Mouse (Mus musculus) CD8-positive naive resting alpha-beta T cell, adult 2 months (primary cell): Measurements from ENCODE around the gene Hoga1.
"Not testable (repeated sequence)": the region's sequence is repeated elsewhere in the genome, so short reads cannot be mapped to it uniquely, and the experiment has no call there.

Experiments used
- DNase-seq, 2 experiments: peaks; one replicate each; pipeline ENCODE4 v3.0.0; 2022; ENCODE audit warnings: low read depth in 2 of 2, low spot score in 2 of 2

Hoga1 gene

GRCm38 (mm10) chr19:42068441-42069240 is 23.2 kb downstream of the Hoga1 start:
- DNase-seq = no peak

- no peak for DNase-seq
These were observed 23.8 kb downstream of the Hoga1 start for GRCm38 (mm10) chr19:42069241-42069525.

- DNase-seq = no peak
These were observed 25.8 kb downstream of the Hoga1 start for GRCm38 (mm10) chr19:42071221-42071620.

- DNase-seq = no peak
These were observed 26.6 kb downstream of the Hoga1 start for GRCm38 (mm10) chr19:42071886-42072608.

- DNase-seq = no peak
These were observed 27.4 kb downstream of the Hoga1 start for GRCm38 (mm10) chr19:42072802-42073201.

- DNase-seq = no peak
These were observed 29.6 kb downstream of the Hoga1 start for GRCm38 (mm10) chr19:42075051-42075450.

- no peak for DNase-seq
These were observed 30.6 kb downstream of the Hoga1 start for GRCm38 (mm10) chr19:42075992-42076391.

- DNase-seq = no peak
These were observed 33.2 kb downstream of the Hoga1 start for GRCm38 (mm10) chr19:42078566-42078965.

- DNase-seq = no peak
These were observed 33.6 kb downstream of the Hoga1 start for GRCm38 (mm10) chr19:42079006-42079405.

- no peak for DNase-seq
These were observed 34.5 kb downstream of the Hoga1 start for GRCm38 (mm10) chr19:42079950-42080349.

- no peak for DNase-seq
These were observed 35.1 kb downstream of the Hoga1 start for GRCm38 (mm10) chr19:42080469-42080868.

- DNase-seq = not testable (repeated sequence)
These were observed 36.2 kb downstream of the Hoga1 start for GRCm38 (mm10) chr19:42081613-42082012.

- no peak for DNase-seq
These were observed 40.3 kb downstream of the Hoga1 start for GRCm38 (mm10) chr19:42085690-42086089.

- DNase-seq = peak in 1 of 2 experiments; percentile 3
These were observed 40.8 kb downstream of the Hoga1 start, which contains the start of gene Morn4 for GRCm38 (mm10) chr19:42086166-42086565. Morn4 (minus strand) TSS chr19:42086357.

- peak; percentile 57 to 67 for DNase-seq
These were observed 43.8 kb downstream of the Hoga1 start for GRCm38 (mm10) chr19:42089103-42089747.

- peak; percentile 97 to 98 for DNase-seq
These were observed 44.6 kb downstream of the Hoga1 start, which contains the start of gene Pi4k2a for GRCm38 (mm10) chr19:42089748-42090595. Pi4k2a (plus strand) TSS chr19:42090470.

GRCm38 (mm10) chr19:42090637-42091141 is 45.3 kb downstream of the Hoga1 start:
- DNase-seq = peak; percentile 31 to 48

- no peak for DNase-seq
These were observed 54.0 kb downstream of the Hoga1 start for GRCm38 (mm10) chr19:42099406-42099805.

- DNase-seq = no peak
These were observed 59.3 kb downstream of the Hoga1 start for GRCm38 (mm10) chr19:42104681-42105080.

- DNase-seq = no peak
These were observed 70.4 kb downstream of the Hoga1 start for GRCm38 (mm10) chr19:42115783-42116335.
